Mouse (Mus musculus) hindbrain, embryonic 14.5 days (tissue): ENCODE results near the gene Cplx3. TPM values are rescaled to one million over a fixed set of nuclear protein-coding genes. Genes with fewer than 3 reads are reported as not detected.

ENCODE experiments used
- ATAC-seq: fragments of 200-750 bp; cut with Nextera tagmentation; 2 replicates; pipeline ENCODE4 v1.8.0; 2017; ENCODE audit warnings: moderate number of reproducible peaks, mild to moderate bottlenecking, moderate TSS enrichment, moderate library complexity; ENCODE audit not compliant: low FRiP score
- DNase-seq: peaks from one replicate; pipeline ENCODE4 v3.0.0-alpha.2; 2015; ENCODE audit warnings: low spot score
- H3K27ac ChIP-seq: fragments of 300-500 bp; sonication (generic); 2 replicates; pipeline ENCODE4 v1.5.1; 2014; ENCODE audit warnings: mild to moderate bottlenecking, moderate library complexity
- H3K27me3 ChIP-seq: fragments of 300-500 bp; sonication (generic); 2 replicates; pipeline ENCODE4 v1.6.1; 2014; ENCODE audit warnings: mild to moderate bottlenecking, low read length, mixed read lengths; ENCODE audit not compliant: control insufficient read depth, insufficient read depth
- H3K36me3 ChIP-seq: fragments of 300-500 bp; sonication (generic); replicated peaks from 2 replicates; pipeline ENCODE4 v1.6.1; 2014; ENCODE audit not compliant: control insufficient read depth, insufficient read depth
- H3K4me1 ChIP-seq: fragments of 300-500 bp; sonication (generic); replicated peaks from 2 replicates; pipeline ENCODE4 v1.6.1; 2014; ENCODE audit warnings: antibody characterized with exemption, low read length, mixed read lengths; ENCODE audit not compliant: control insufficient read depth, insufficient read depth
- H3K4me2 ChIP-seq: fragments of 300-500 bp; sonication (generic); replicated peaks from 2 replicates; pipeline ENCODE4 v1.6.1; 2014; ENCODE audit warnings: mild to moderate bottlenecking, moderate library complexity
- H3K4me3 ChIP-seq: fragments of 300-500 bp; sonication (generic); replicated peaks from 2 replicates; pipeline ENCODE4 v1.5.1; 2014; ENCODE audit warnings: mild to moderate bottlenecking, low read length
- H3K9ac ChIP-seq: fragments of 300-500 bp; sonication (generic); 2 replicates; pipeline ENCODE4 v1.6.1; 2014
- H3K9me3 ChIP-seq: fragments of 300-500 bp; sonication (generic); 2 replicates; pipeline ENCODE4 v1.6.1; 2016; ENCODE audit warnings: low read length; ENCODE audit not compliant: control insufficient read depth
- WGBS: fragments of 180-500 bp; shearing (Covaris S2); extraction: QIAGEN DNeasy Blood & Tissue Kit; methylation state at CpG from one replicate; pipeline ENCODE4 v1.1.7; 2014; 5-methylcytosine and 5-hydroxymethylcytosine counted together
- polyA plus RNA-seq: library from polyadenylated mRNA; unstranded; fragments of >200 nt; fragmentation: Nextera tagmentation; extraction: Ambion mirVana; gene quantifications from 2 replicates; pipeline ENCODE4 v1.2.1, GENCODE M21; 2014

Gene Cplx3
- polyA plus RNA-seq, 1 experiment from 2014 or later = not detected

GRCm38 (mm10) chr9:57627892-57628291, 21.8 kb upstream of the Cplx3 start:
- WGBS = 95% methylated on average over 11 of the region's 11 CpGs
- no peak for ATAC-seq
- DNase-seq = no peak
- H3K4me3 ChIP-seq = no peak overlapping the region
- H3K36me3 ChIP-seq = peaks cover 77% of the 10 kb centered on the region
- H3K4me1 ChIP-seq = no peaks in the 10 kb centered on the region
- no peaks in the 10 kb centered on the region for H3K27me3 ChIP-seq
- no peak overlapping the region for H3K9ac ChIP-seq
- no peaks in the 10 kb centered on the region for H3K9me3 ChIP-seq
- no peak overlapping the region for H3K4me2 ChIP-seq
- H3K27ac ChIP-seq = no peak overlapping the region

- Histone ChIP-seq H3K4me3 (no peak overlapping the region), H3K4me1 (no peaks in the 10 kb centered on the region), H3K27ac (no peak overlapping the region), H3K4me2 (no peak overlapping the region), H3K9ac (no peak overlapping the region), H3K36me3 (peaks cover 77% of the 10 kb centered on the region), H3K27me3 (no peaks in the 10 kb centered on the region), H3K9me3 (no peaks in the 10 kb centered on the region)
- 91% methylated on average over 17 of the region's 17 CpGs for WGBS
- ATAC-seq = no peak
- DNase-seq = no peak
These were observed 21.1 kb upstream of the Cplx3 start for GRCm38 (mm10) chr9:57627191-57627590.

- ATAC-seq = no peak
- Histone ChIP-seq H3K9ac (no peak overlapping the region), H3K27ac (no peak overlapping the region), H3K36me3 (peaks cover 71% of the 10 kb centered on the region), H3K4me2 (no peak overlapping the region), H3K4me3 (no peak overlapping the region), H3K27me3 (no peaks in the 10 kb centered on the region), H3K9me3 (no peaks in the 10 kb centered on the region), H3K4me1 (no peaks in the 10 kb centered on the region)
- 58% methylated on average over 15 of the region's 15 CpGs for WGBS
- no peak for DNase-seq
These were observed 19.8 kb upstream of the Cplx3 start for GRCm38 (mm10) chr9:57625674-57626500.

- DNase-seq (no peak), ATAC-seq (no peak)
- Histone ChIP-seq H3K27ac (no peak overlapping the region), H3K4me1 (no peaks in the 10 kb centered on the region), H3K9me3 (no peaks in the 10 kb centered on the region), H3K4me2 (no peak overlapping the region), H3K4me3 (no peak overlapping the region), H3K36me3 (peaks cover 55% of the 10 kb centered on the region), H3K27me3 (no peaks in the 10 kb centered on the region), H3K9ac (no peak overlapping the region)
- 91% methylated on average over 7 of the region's 7 CpGs for WGBS
These were observed 18.2 kb upstream of the Cplx3 start for GRCm38 (mm10) chr9:57624295-57624694.

- WGBS = 94% methylated on average over 5 of the region's 5 CpGs
These were observed 14.6 kb upstream of the Cplx3 start, which contains the start of gene Lman1l for GRCm38 (mm10) chr9:57620674-57621073. TSS of gene Lman1l (minus strand) at chr9:57620774.

GRCm38 (mm10) chr9:57618854-57619253, 12.8 kb upstream of the Cplx3 start:
- WGBS = 82% methylated on average over 8 of the region's 8 CpGs
- no peak for DNase-seq

More at GRCm38 (mm10) chr9:57620674-57621073, 14.6 kb upstream of the Cplx3 start, which contains the start of gene Lman1l:
- Histone ChIP-seq H3K9ac (no peak within 1 kb of the TSS), H3K4me2 (no peak within 1 kb of the TSS), H3K4me1 (no peaks in the 10 kb centered on the region), H3K9me3 (no peaks in the 10 kb centered on the region), H3K27ac (no peak within 1 kb of the TSS), H3K27me3 (no peaks in the 10 kb centered on the region), H3K4me3 (no peak within 1 kb of the TSS), H3K36me3 (peaks cover 19% of the 10 kb centered on the region)
- ATAC-seq (no peak), DNase-seq (no peak)

GRCm38 (mm10) chr9:57617556-57618169, 11.6 kb upstream of the Cplx3 start:
- Histone ChIP-seq H3K4me1 (no peaks in the 10 kb centered on the region), H3K36me3 (no peaks in the 10 kb centered on the region), H3K27me3 (no peaks in the 10 kb centered on the region), H3K4me3 (no peak overlapping the region), H3K27ac (no peak overlapping the region), H3K9me3 (no peaks in the 10 kb centered on the region), H3K9ac (no peak overlapping the region), H3K4me2 (no peak overlapping the region)
- 84% methylated on average over 8 of the region's 8 CpGs for WGBS
- no peak for ATAC-seq
- DNase-seq = no peak

More at GRCm38 (mm10) chr9:57618854-57619253, 12.8 kb upstream of the Cplx3 start:
- ATAC-seq = no peak
- Histone ChIP-seq H3K27ac (no peak overlapping the region), H3K36me3 (peaks cover 1% of the 10 kb centered on the region), H3K27me3 (no peaks in the 10 kb centered on the region), H3K4me2 (no peak overlapping the region), H3K9me3 (no peaks in the 10 kb centered on the region), H3K4me1 (no peaks in the 10 kb centered on the region), H3K4me3 (no peak overlapping the region), H3K9ac (no peak overlapping the region)

- 89% methylated on average over 4 of the region's 4 CpGs for WGBS
- no peak overlapping the region for H3K27ac ChIP-seq
- DNase-seq (no peak), ATAC-seq (no peak)
- H3K4me1 ChIP-seq = no peaks in the 10 kb centered on the region
- H3K4me3 ChIP-seq = no peak overlapping the region
- H3K27me3 ChIP-seq = no peaks in the 10 kb centered on the region
- H3K4me2 ChIP-seq = no peak overlapping the region
- H3K9ac ChIP-seq = no peak overlapping the region
- no peaks in the 10 kb centered on the region for H3K36me3 ChIP-seq
- H3K9me3 ChIP-seq = no peaks in the 10 kb centered on the region
These were observed 8.7 kb upstream of the Cplx3 start for GRCm38 (mm10) chr9:57614786-57615185.

- ATAC-seq (no peak), DNase-seq (no peak)
- Histone ChIP-seq H3K27me3 (no peaks in the 10 kb centered on the region), H3K9me3 (no peaks in the 10 kb centered on the region), H3K4me3 (no peak overlapping the region), H3K9ac (no peak overlapping the region), H3K36me3 (no peaks in the 10 kb centered on the region), H3K4me2 (no peak overlapping the region), H3K4me1 (no peaks in the 10 kb centered on the region), H3K27ac (no peak overlapping the region)
- WGBS = 87% methylated on average over 7 of the region's 7 CpGs
These were observed 7.9 kb upstream of the Cplx3 start for GRCm38 (mm10) chr9:57613975-57614374.
